Mouse (Mus musculus): ENCODE measurements around the gene Mcm3. TPM values are rescaled to one million over a fixed set of nuclear protein-coding genes. Genes with fewer than 3 reads are reported as not detected.
A peak's percentile ranks its signal among the peaks of the same experiment; 100 is the strongest.
"Not testable (repeated sequence)": the region's sequence is repeated elsewhere in the genome, so short reads cannot be mapped to it uniquely, and the experiment has no call there.

Mcm3 gene
- total RNA-seq, 1 experiment from 2014 or later = 34.5 TPM

GRCm38 (mm10) chr1:20801682-20802390, 18.3 kb downstream of the Mcm3 start:
- no peak for DNase-seq

- no peak for DNase-seq
These were observed 18.8 kb downstream of the Mcm3 start for GRCm38 (mm10) chr1:20801275-20801674.

GRCm38 (mm10) chr1:20795178-20795577, 24.9 kb downstream of the Mcm3 start:
- DNase-seq = no peak

GRCm38 (mm10) chr1:20794760-20795159, 25.4 kb downstream of the Mcm3 start:
- no peak for DNase-seq

GRCm38 (mm10) chr1:20791414-20791813, 28.7 kb downstream of the Mcm3 start:
- no peak for DNase-seq

GRCm38 (mm10) chr1:20790517-20790916, 29.6 kb downstream of the Mcm3 start, which contains the start of gene Il17f:
Gene Il17f (minus strand): TSS chr1:20790617.
- not testable (repeated sequence) for DNase-seq

GRCm38 (mm10) chr1:20788419-20788818, 31.7 kb downstream of the Mcm3 start:
- no peak for DNase-seq

GRCm38 (mm10) chr1:20787046-20787445, 33.1 kb downstream of the Mcm3 start:
- no peak for DNase-seq

- no peak for DNase-seq
These were observed 41.7 kb downstream of the Mcm3 start for GRCm38 (mm10) chr1:20778366-20778765.

GRCm38 (mm10) chr1:20774026-20774730, 45.9 kb downstream of the Mcm3 start:
- DNase-seq = not testable (repeated sequence)

- DNase-seq = no peak
These were observed 53.6 kb downstream of the Mcm3 start for GRCm38 (mm10) chr1:20766526-20766925.

GRCm38 (mm10) chr1:20761411-20761810, 58.7 kb downstream of the Mcm3 start:
- DNase-seq = no peak

GRCm38 (mm10) chr1:20760331-20760730, 59.8 kb downstream of the Mcm3 start:
- DNase-seq = no peak

GRCm38 (mm10) chr1:20759799-20760198, 60.3 kb downstream of the Mcm3 start:
- DNase-seq = peak; percentile 5

- no peak for DNase-seq
These were observed 62.5 kb downstream of the Mcm3 start for GRCm38 (mm10) chr1:20757586-20757985.

- no peak for DNase-seq
These were observed 65.7 kb downstream of the Mcm3 start for GRCm38 (mm10) chr1:20754439-20754838.

Other genes with a start within 250 kb of the Mcm3 start
- 0.03 and 0.10 TPM in 2 replicates for gene Pkhd1, start 202.2 kb downstream of the Mcm3 start, total RNA-seq (2021)
- not detected in 2 replicates for gene Il17a, start 89.4 kb downstream of the Mcm3 start, total RNA-seq (2021)
- gene Il17f, start 29.7 kb downstream of the Mcm3 start, total RNA-seq (2021) = not detected in 2 replicates
- gene Paqr8, start 70.3 kb upstream of the Mcm3 start, total RNA-seq (2021) = 35.1 and 54.2 TPM in 2 replicates
- gene Efhc1, start 131.3 kb upstream of the Mcm3 start, total RNA-seq (2021) = 1.7 and 4.3 TPM in 2 replicates

Data from adrenal gland, postnatal 25 days (tissue).